Mouse (Mus musculus): ENCODE data around the gene Rps17. TPM values are rescaled to one million over a fixed set of nuclear protein-coding genes. Genes with fewer than 3 reads are reported as not detected.

Gene Rps17
- polyA plus RNA-seq, 1 experiment from 2014 or later = 594 TPM

- Histone ChIP-seq H3K9ac (ENCODE audit: low read depth, low read length) (no peak overlapping the region), H3K4me3 (ENCODE audit: low read depth, low read length) (no peak overlapping the region), H3K9me3 (replicated peaks; ENCODE audit: control insufficient read depth, low read length, poor library complexity, severe bottlenecking) (no peaks in the 10 kb centered on the region), H3K4me2 (ENCODE audit: low read length) (no peak overlapping the region), H3K27ac (ENCODE audit: low read length) (no peak overlapping the region), H3K36me3 (ENCODE audit: control insufficient read depth, insufficient read depth, low read length) (no peaks in the 10 kb centered on the region), H3K4me1 (ENCODE audit: control insufficient read depth, insufficient read depth, low read length) (no peaks in the 10 kb centered on the region), H3K27me3 (ENCODE audit: control insufficient read depth, insufficient read depth, low read depth, low read length) (no peaks in the 10 kb centered on the region)
- 92% methylated on average over 6 of the region's 6 CpGs for WGBS
- no peak for ATAC-seq
Measured at GRCm38 (mm10) chr7:81319749-81320148, 25.3 kb downstream of the Rps17 start.

GRCm38 (mm10) chr7:81315583-81315982 is 29.5 kb downstream of the Rps17 start:
- Histone ChIP-seq H3K36me3 (ENCODE audit: control insufficient read depth, insufficient read depth, low read length) (no peaks in the 10 kb centered on the region), H3K27me3 (ENCODE audit: control insufficient read depth, insufficient read depth, low read depth, low read length) (no peaks in the 10 kb centered on the region), H3K4me2 (ENCODE audit: low read length) (no peak overlapping the region), H3K9me3 (replicated peaks; ENCODE audit: control insufficient read depth, low read length, poor library complexity, severe bottlenecking) (0 out of 2 replicates have a peak, but pooled peaks cover 2% of the 10 kb centered on the region), H3K27ac (ENCODE audit: low read length) (no peak overlapping the region), H3K4me3 (ENCODE audit: low read depth, low read length) (no peak overlapping the region), H3K4me1 (ENCODE audit: control insufficient read depth, insufficient read depth, low read length) (no peaks in the 10 kb centered on the region), H3K9ac (ENCODE audit: low read depth, low read length) (no peak overlapping the region)
- 79% methylated on average over 8 of the region's 8 CpGs for WGBS
- no peak for ATAC-seq

DNA sequence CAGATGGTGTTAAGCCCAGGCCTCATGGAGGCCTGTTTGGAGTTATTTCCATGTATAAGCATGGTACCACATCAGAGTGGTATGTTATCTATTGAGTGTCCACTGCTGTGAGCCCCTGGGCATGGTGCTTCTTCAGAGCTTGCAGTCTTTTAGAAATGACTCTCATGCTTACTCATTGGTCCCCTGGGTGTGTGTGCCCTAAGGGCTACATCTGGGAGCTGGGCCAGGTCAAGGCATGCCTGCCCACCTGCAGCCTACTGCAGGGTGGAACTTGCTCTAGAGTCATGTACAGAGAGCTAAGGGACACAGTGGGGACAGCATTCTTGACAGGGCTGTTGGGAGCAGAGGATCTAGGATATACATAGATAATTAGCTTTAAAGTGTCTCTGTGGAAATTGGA is 33.5 kb downstream of the Rps17 start:
- H3K4me1 ChIP-seq (ENCODE audit: control insufficient read depth, insufficient read depth, low read length) = no peaks in the 10 kb centered on the region
- H3K4me2 ChIP-seq (ENCODE audit: low read length) = no peak overlapping the region
- H3K36me3 ChIP-seq (ENCODE audit: control insufficient read depth, insufficient read depth, low read length) = no peaks in the 10 kb centered on the region
- H3K27me3 ChIP-seq (ENCODE audit: control insufficient read depth, insufficient read depth, low read depth, low read length) = no peaks in the 10 kb centered on the region
- H3K27ac ChIP-seq (ENCODE audit: low read length) = no peak overlapping the region
- H3K4me3 ChIP-seq (ENCODE audit: low read depth, low read length) = no peak overlapping the region
- no peak overlapping the region for H3K9ac ChIP-seq (ENCODE audit: low read depth, low read length)
- 0 out of 2 replicates have a peak, but pooled peaks cover 2% of the 10 kb centered on the region for H3K9me3 ChIP-seq (replicated peaks; ENCODE audit: control insufficient read depth, low read length, poor library complexity, severe bottlenecking)
- no peak for ATAC-seq

GRCm38 (mm10) chr7:81311130-81311529 is 33.9 kb downstream of the Rps17 start:
- no peak for ATAC-seq
- no peak overlapping the region for H3K4me3 ChIP-seq (ENCODE audit: low read depth, low read length)
- no peak overlapping the region for H3K4me2 ChIP-seq (ENCODE audit: low read length)
- no peaks in the 10 kb centered on the region for H3K4me1 ChIP-seq (ENCODE audit: control insufficient read depth, insufficient read depth, low read length)
- H3K9me3 ChIP-seq (replicated peaks; ENCODE audit: control insufficient read depth, low read length, poor library complexity, severe bottlenecking) = 0 out of 2 replicates have a peak, but pooled peaks cover 2% of the 10 kb centered on the region
- no peaks in the 10 kb centered on the region for H3K36me3 ChIP-seq (ENCODE audit: control insufficient read depth, insufficient read depth, low read length)
- 89% methylated on average over 1 of the region's 1 CpGs for WGBS
- no peak overlapping the region for H3K27ac ChIP-seq (ENCODE audit: low read length)
- H3K9ac ChIP-seq (ENCODE audit: low read depth, low read length) = no peak overlapping the region
- H3K27me3 ChIP-seq (ENCODE audit: control insufficient read depth, insufficient read depth, low read depth, low read length) = no peaks in the 10 kb centered on the region

DNA sequence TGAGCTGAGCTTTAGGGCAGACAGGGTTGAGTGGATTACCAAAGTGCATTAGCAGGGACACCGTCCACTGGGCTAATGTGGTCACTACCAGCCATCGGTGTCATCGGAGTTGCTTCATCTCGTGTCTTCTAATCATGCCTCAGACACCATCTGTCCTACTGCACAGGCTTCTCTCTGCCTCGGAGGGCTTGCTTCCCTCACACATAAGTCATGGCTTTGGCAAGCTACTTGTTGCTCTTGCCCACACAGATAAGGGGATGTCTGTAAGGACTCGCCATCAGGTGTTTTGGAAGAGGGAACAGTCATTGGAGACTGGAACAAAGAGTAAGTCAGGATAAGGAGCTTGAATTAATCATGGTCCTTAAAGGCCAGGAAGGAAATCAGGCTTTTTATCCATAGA is 35.8 kb downstream of the Rps17 start:
- WGBS = 93% methylated on average over 6 of the region's 6 CpGs
- 0 out of 2 replicates have a peak, but pooled peaks cover 2% of the 10 kb centered on the region for H3K9me3 ChIP-seq (replicated peaks; ENCODE audit: control insufficient read depth, low read length, poor library complexity, severe bottlenecking)
- H3K4me2 ChIP-seq (ENCODE audit: low read length) = no peak overlapping the region
- no peak overlapping the region for H3K4me3 ChIP-seq (ENCODE audit: low read depth, low read length)
- H3K27ac ChIP-seq (ENCODE audit: low read length) = no peak overlapping the region
- H3K9ac ChIP-seq (ENCODE audit: low read depth, low read length) = no peak overlapping the region
- H3K4me1 ChIP-seq (ENCODE audit: control insufficient read depth, insufficient read depth, low read length) = no peaks in the 10 kb centered on the region
- H3K27me3 ChIP-seq (ENCODE audit: control insufficient read depth, insufficient read depth, low read depth, low read length) = no peaks in the 10 kb centered on the region
- no peak for ATAC-seq
- no peaks in the 10 kb centered on the region for H3K36me3 ChIP-seq (ENCODE audit: control insufficient read depth, insufficient read depth, low read length)

GRCm38 (mm10) chr7:81307735-81308134 is 37.3 kb downstream of the Rps17 start:
- 74% methylated on average over 8 of the region's 8 CpGs for WGBS
- H3K9ac ChIP-seq (ENCODE audit: low read depth, low read length) = no peak overlapping the region
- no peaks in the 10 kb centered on the region for H3K27me3 ChIP-seq (ENCODE audit: control insufficient read depth, insufficient read depth, low read depth, low read length)
- no peak for ATAC-seq
- no peaks in the 10 kb centered on the region for H3K4me1 ChIP-seq (ENCODE audit: control insufficient read depth, insufficient read depth, low read length)
- H3K36me3 ChIP-seq (ENCODE audit: control insufficient read depth, insufficient read depth, low read length) = no peaks in the 10 kb centered on the region
- no peak overlapping the region for H3K4me3 ChIP-seq (ENCODE audit: low read depth, low read length)
- 0 out of 2 replicates have a peak, but pooled peaks cover 2% of the 10 kb centered on the region for H3K9me3 ChIP-seq (replicated peaks; ENCODE audit: control insufficient read depth, low read length, poor library complexity, severe bottlenecking)
- H3K27ac ChIP-seq (ENCODE audit: low read length) = no peak overlapping the region
- no peak overlapping the region for H3K4me2 ChIP-seq (ENCODE audit: low read length)

DNA sequence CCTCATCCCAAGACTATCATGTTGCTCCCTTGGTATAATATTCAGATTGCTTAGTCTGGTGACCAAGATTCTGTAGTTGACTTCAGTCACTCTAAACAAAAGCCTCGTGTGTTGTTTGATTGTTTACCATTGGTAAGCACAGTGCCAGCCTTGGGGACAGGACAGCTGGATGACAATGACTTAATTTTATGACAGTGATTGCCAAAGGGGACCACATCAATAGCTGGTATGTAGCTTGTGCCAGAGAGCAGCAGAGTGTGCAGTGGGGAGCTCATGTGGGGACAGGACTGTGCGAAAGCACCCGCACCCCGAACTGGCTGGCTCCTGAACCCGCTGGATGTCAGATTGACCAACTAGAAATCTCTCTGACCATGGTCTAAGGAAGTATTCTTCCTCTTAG is 40.4 kb downstream of the Rps17 start:
- Histone ChIP-seq H3K27ac (ENCODE audit: low read length) (no peak overlapping the region), H3K27me3 (ENCODE audit: control insufficient read depth, insufficient read depth, low read depth, low read length) (no peaks in the 10 kb centered on the region)
- 92% methylated on average over 5 of the region's 5 CpGs for WGBS

DNA sequence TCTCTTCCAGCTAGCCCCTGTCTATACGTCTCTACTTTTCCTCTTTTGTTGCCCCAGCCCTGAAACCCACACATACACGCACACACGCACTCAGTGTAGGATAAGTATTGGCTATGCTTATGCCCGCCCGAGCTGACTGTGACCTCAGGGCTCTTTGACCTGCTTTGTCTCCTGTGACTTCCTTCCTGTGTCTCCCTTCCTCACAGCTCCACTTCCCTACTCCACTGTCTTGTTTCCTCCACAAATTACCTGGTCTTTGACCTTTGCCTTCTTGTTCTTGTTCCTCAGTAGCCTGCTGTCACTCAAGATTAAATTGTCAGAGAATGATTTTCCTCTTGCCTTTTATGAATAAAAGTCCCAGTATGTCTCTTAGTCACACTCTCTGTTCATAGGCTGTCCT is 41.0 kb downstream of the Rps17 start:
- Histone ChIP-seq H3K9ac (ENCODE audit: low read depth, low read length) (no peak overlapping the region), H3K27ac (ENCODE audit: low read length) (no peak overlapping the region), H3K36me3 (ENCODE audit: control insufficient read depth, insufficient read depth, low read length) (no peaks in the 10 kb centered on the region), H3K9me3 (replicated peaks; ENCODE audit: control insufficient read depth, low read length, poor library complexity, severe bottlenecking) (no peaks in the 10 kb centered on the region), H3K4me1 (ENCODE audit: control insufficient read depth, insufficient read depth, low read length) (peaks cover 3% of the 10 kb centered on the region; the same call in 1 of the 2 replicates), H3K4me2 (ENCODE audit: low read length) (no peak overlapping the region), H3K27me3 (ENCODE audit: control insufficient read depth, insufficient read depth, low read depth, low read length) (no peaks in the 10 kb centered on the region), H3K4me3 (ENCODE audit: low read depth, low read length) (no peak overlapping the region)
- 81% methylated on average over 5 of the region's 5 CpGs for WGBS
- no peak for ATAC-seq

More for the DNA sequence above, 40.4 kb downstream of the Rps17 start:
- no peak overlapping the region for H3K9ac ChIP-seq (ENCODE audit: low read depth, low read length)
- H3K4me1 ChIP-seq (ENCODE audit: control insufficient read depth, insufficient read depth, low read length) = peaks cover 3% of the 10 kb centered on the region; the same call in 1 of the 2 replicates
- no peak for ATAC-seq
- H3K4me2 ChIP-seq (ENCODE audit: low read length) = no peak overlapping the region
- no peak overlapping the region for H3K4me3 ChIP-seq (ENCODE audit: low read depth, low read length)
- H3K9me3 ChIP-seq (replicated peaks; ENCODE audit: control insufficient read depth, low read length, poor library complexity, severe bottlenecking) = no peaks in the 10 kb centered on the region
- no peaks in the 10 kb centered on the region for H3K36me3 ChIP-seq (ENCODE audit: control insufficient read depth, insufficient read depth, low read length)

- no peak for ATAC-seq
- no peaks in the 10 kb centered on the region for H3K27me3 ChIP-seq (ENCODE audit: control insufficient read depth, insufficient read depth, low read depth, low read length)
- H3K9me3 ChIP-seq (replicated peaks; ENCODE audit: control insufficient read depth, low read length, poor library complexity, severe bottlenecking) = no peaks in the 10 kb centered on the region
- no peak overlapping the region for H3K4me3 ChIP-seq (ENCODE audit: low read depth, low read length)
- no peaks in the 10 kb centered on the region for H3K36me3 ChIP-seq (ENCODE audit: control insufficient read depth, insufficient read depth, low read length)
- H3K4me2 ChIP-seq (ENCODE audit: low read length) = no peak overlapping the region
- 93% methylated on average over 2 of the region's 2 CpGs for WGBS
- no peak overlapping the region for H3K27ac ChIP-seq (ENCODE audit: low read length)
- peaks cover 3% of the 10 kb centered on the region; the same call in 1 of the 2 replicates for H3K4me1 ChIP-seq (ENCODE audit: control insufficient read depth, insufficient read depth, low read length)
- no peak overlapping the region for H3K9ac ChIP-seq (ENCODE audit: low read depth, low read length)
Measured at GRCm38 (mm10) chr7:81303682-81304081, 41.4 kb downstream of the Rps17 start.

Measured in midbrain, embryonic 16.5 days (tissue).